Mouse (Mus musculus) bone marrow, adult 2 months (tissue): ENCODE measurements around the gene Gm42906.

Experiments
- CTCF ChIP-seq: fragments of 200-500 bp; IDR thresholded peaks from 2 replicates; pipeline ENCODE4 v1.5.1; 2011; ENCODE audit warnings: low read length, control low read depth; ENCODE audit not compliant: control insufficient read depth, insufficient read depth
- POLR2A ChIP-seq: fragments of 200-500 bp; IDR thresholded peaks from 2 replicates; pipeline ENCODE4 v1.6.1; 2011; ENCODE audit warnings: low read depth, mild to moderate bottlenecking, control low read depth, low read length, borderline replicate concordance; ENCODE audit not compliant: control insufficient read depth

DNA sequence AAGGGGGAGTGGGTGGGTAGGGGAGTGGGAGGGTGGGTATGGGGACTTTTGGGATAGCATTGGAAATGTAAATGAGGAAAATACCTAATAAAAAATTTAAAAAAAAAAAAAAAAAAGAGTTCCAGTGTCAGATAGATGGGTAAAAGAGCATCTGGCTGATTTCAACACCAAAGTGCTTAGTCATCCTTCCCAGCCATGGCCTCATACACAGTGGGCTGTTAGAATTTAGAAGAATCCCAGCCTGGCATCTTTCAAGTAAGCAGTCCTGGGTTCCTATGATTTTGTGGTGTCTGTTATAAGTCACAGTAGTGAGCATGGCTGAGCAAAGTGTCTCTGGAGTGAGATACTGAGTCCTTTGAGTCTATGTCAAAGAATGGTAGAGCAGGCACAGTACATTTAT is 7.1 kb upstream of the Gm42906 start:
- TF ChIP-seq CTCF (no peak), POLR2A (no peak)
